ENCODE assay signal across 10 mouse cellular contexts in the genomic region with DNA sequence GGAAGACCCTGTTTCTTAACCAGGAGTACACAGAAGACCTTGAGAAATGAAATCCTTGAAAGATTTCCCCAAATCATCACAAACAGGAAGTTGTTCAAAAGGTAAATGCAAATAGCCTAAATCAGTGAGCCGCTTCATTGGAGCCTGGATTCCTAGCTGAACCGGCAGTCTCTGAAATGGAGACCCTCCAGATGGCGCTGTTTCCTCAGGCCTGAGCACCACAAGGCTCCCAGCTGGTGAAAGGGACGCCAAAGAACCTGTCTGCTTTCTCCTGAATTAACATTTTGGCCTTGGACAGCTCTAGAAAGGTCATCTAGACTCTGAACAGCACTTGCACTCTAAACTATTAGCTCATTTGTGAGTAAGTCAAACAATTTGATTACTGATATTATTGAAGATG. TPM values are rescaled to one million over a fixed set of nuclear protein-coding genes. Genes with fewer than 3 reads are reported as not detected.
DNase-seq lines count a peak whose midpoint lies in the region; ATAC-seq and TF ChIP-seq lines count a peak whose summit lies in the region.
"Had no signal": no experiment of that assay in that cellular context is flagged by ENCODE, and none has a peak within 500 bp of the region (broad histone marks: within the 10 kb centered on the region; RNA-seq: fewer than 3 reads in every experiment).

No protein-coding gene starts in this region.

- no peak overlapping the region for H3K4me2 ChIP-seq in intestine, postnatal 0 days (replicated peaks; ENCODE audit: low read depth)
- H3K4me2 ChIP-seq in intestine, embryonic 16.5 days (ENCODE audit: low read depth, low read length), result no peak overlapping the region
- H3K4me2 ChIP-seq in neural tube, embryonic 15.5 days, result no peak overlapping the region
- H3K4me2 ChIP-seq: embryonic facial prominence, embryonic 12.5 days had no signal

- H3K36me3 ChIP-seq in intestine, postnatal 0 days (ENCODE audit: control insufficient read depth, insufficient read depth), result peaks cover 27% of the 10 kb centered on the region
- peaks cover 16% of the 10 kb centered on the region for H3K36me3 ChIP-seq in intestine, embryonic 16.5 days (ENCODE audit: control insufficient read depth, insufficient read depth, low read length)
- peaks cover 27% of the 10 kb centered on the region for H3K36me3 ChIP-seq in neural tube, embryonic 15.5 days

- ATAC-seq in intestine, postnatal 0 days, result no peak
- no peak for ATAC-seq in intestine, embryonic 16.5 days
- ATAC-seq in neural tube, embryonic 15.5 days (ENCODE audit: low FRiP score), result 0 out of 2 replicates have a peak, but pooled peaks have one; percentile 38

- no peak overlapping the region for H3K9ac ChIP-seq in intestine, postnatal 0 days (ENCODE audit: low read depth, low read length)
- H3K9ac ChIP-seq in intestine, embryonic 16.5 days (ENCODE audit: low read depth, low read length), result no peak overlapping the region
- no peak overlapping the region for H3K9ac ChIP-seq in neural tube, embryonic 15.5 days (replicated peaks)
- H3K9ac ChIP-seq: embryonic facial prominence, embryonic 12.5 days had no signal

- H3K4me1 ChIP-seq in intestine, postnatal 0 days (replicated peaks; ENCODE audit: control insufficient read depth, insufficient read depth, low read length), result no peaks in the 10 kb centered on the region
- H3K4me1 ChIP-seq in intestine, embryonic 16.5 days (ENCODE audit: control insufficient read depth, insufficient read depth, low read length), result no peaks in the 10 kb centered on the region
- H3K4me1 ChIP-seq in neural tube, embryonic 15.5 days, result no peaks in the 10 kb centered on the region
- H3K4me1 ChIP-seq: embryonic facial prominence, embryonic 12.5 days had no signal

- no peaks in the 10 kb centered on the region for H3K9me3 ChIP-seq in intestine, postnatal 0 days (ENCODE audit: control insufficient read depth)
- no peaks in the 10 kb centered on the region for H3K9me3 ChIP-seq in intestine, embryonic 16.5 days (ENCODE audit: control insufficient read depth, low read length)
- H3K9me3 ChIP-seq in neural tube, embryonic 15.5 days (replicated peaks), result no peaks in the 10 kb centered on the region
- H3K9me3 ChIP-seq: embryonic facial prominence, embryonic 12.5 days had no signal

- H3K27me3 ChIP-seq in intestine, postnatal 0 days (replicated peaks; ENCODE audit: control insufficient read depth, insufficient read depth, low read length), result no peaks in the 10 kb centered on the region
- H3K27me3 ChIP-seq in intestine, embryonic 16.5 days (replicated peaks; ENCODE audit: control insufficient read depth, insufficient read depth, low read length), result no peaks in the 10 kb centered on the region
- H3K27me3 ChIP-seq in neural tube, embryonic 15.5 days (replicated peaks), result no peaks in the 10 kb centered on the region
- H3K27me3 ChIP-seq: embryonic facial prominence, embryonic 12.5 days had no signal

- peak; percentile 38 for DNase-seq in c-Kit-positive CD71-negative TER-119-negative erythroid progenitor cells, embryonic 14.5 days (ENCODE audit: low read depth)
- DNase-seq in forelimb bud, embryonic 11.5 days (ENCODE audit: low read depth, low spot score), result peak; percentile 69
- DNase-seq in hindlimb bud, embryonic 11.5 days (ENCODE audit: extremely low spot score, low read depth, low spot score), result peak; percentile 44
- peak; percentile 63 to 76 for DNase-seq in left cerebral cortex, postnatal 36 days (ENCODE audit: low spot score in 2 of 2)
- DNase-seq in thymus, postnatal 4 days, result peak; percentile 80

- H3K4me3 ChIP-seq in intestine, postnatal 0 days (ENCODE audit: low read depth, low read length), result no peak overlapping the region
- no peak overlapping the region for H3K4me3 ChIP-seq in intestine, embryonic 16.5 days (ENCODE audit: low read length)
- H3K4me3 ChIP-seq in neural tube, embryonic 15.5 days (replicated peaks), result no peak overlapping the region
- H3K4me3 ChIP-seq: embryonic facial prominence, embryonic 12.5 days had no signal

- WGBS in intestine, postnatal 0 days, result 10% methylated on average over 4 of the region's 4 CpGs
- 7% methylated on average over 4 of the region's 4 CpGs for WGBS in intestine, embryonic 16.5 days
- WGBS in neural tube, embryonic 15.5 days, result 10% methylated on average over 4 of the region's 4 CpGs

- intact Hi-C loops in left cerebral cortex, postnatal 36 days (cut with DNase I), result loop anchor here (1.0 to 10.0 kb wide), 3 partner anchors 166 to 1363 kb away; no protein-coding TSS in a partner anchor

- TF ChIP-seq CTCF in intestine, postnatal 0 days (IDR thresholded peaks at IDR 0.05; ENCODE audit: low read depth), result peak; percentile 90

- H3K27ac ChIP-seq in intestine, postnatal 0 days (ENCODE audit: low read depth, low read length), result no peak overlapping the region
- H3K27ac ChIP-seq in intestine, embryonic 16.5 days (ENCODE audit: low read length), result no peak overlapping the region
- H3K27ac ChIP-seq in neural tube, embryonic 15.5 days (replicated peaks), result no peak overlapping the region
- H3K27ac ChIP-seq: embryonic facial prominence, embryonic 12.5 days had no signal

RNA-seq across cellular contexts. Expression of gene Tmprss5, which starts 0.5 kb away (rescaled TPM):
- polyA plus RNA-seq in intestine, postnatal 0 days (2015; fragmentation: Nextera tagmentation; extraction: Ambion mirVana), result 0.86 and 1.1 TPM in 2 replicates
- polyA plus RNA-seq in intestine, embryonic 16.5 days (2015; fragmentation: Nextera tagmentation; extraction: Ambion mirVana), result 1.3 and 2.4 TPM in 2 replicates
- under 1 TPM; 0.39 to 0.54 TPM for total RNA-seq in left cerebral cortex, postnatal 36 days (2021)
- polyA plus RNA-seq in neural tube, embryonic 15.5 days (2015; fragmentation: Nextera tagmentation; extraction: Ambion mirVana), result 1.9 and 2.5 TPM in 2 replicates
- total RNA-seq: neutrophil, adult 5-6 weeks had no signal

RNA-seq across cellular contexts. Expression of gene Zw10, which starts 26.1 kb away (rescaled TPM):
- polyA plus RNA-seq in intestine, postnatal 0 days (2015; fragmentation: Nextera tagmentation; extraction: Ambion mirVana), result 8.1 and 9.9 TPM in 2 replicates
- polyA plus RNA-seq in intestine, embryonic 16.5 days (2015; fragmentation: Nextera tagmentation; extraction: Ambion mirVana), result 25.5 and 28.2 TPM in 2 replicates
- 10 to 100 TPM; 14.1 to 19.6 TPM for total RNA-seq in left cerebral cortex, postnatal 36 days (2021)
- polyA plus RNA-seq in neural tube, embryonic 15.5 days (2015; fragmentation: Nextera tagmentation; extraction: Ambion mirVana), result 23.0 and 26.6 TPM in 2 replicates
